Mouse (Mus musculus) hindbrain, postnatal 0 days (tissue): Measurements from ENCODE around the gene Ehmt1. TPM values are rescaled to one million over a fixed set of nuclear protein-coding genes. Genes with fewer than 3 reads are reported as not detected.
A peak's percentile ranks its signal among the peaks of the same experiment; 100 is the strongest.

ENCODE experiments used
- ATAC-seq: fragments of 200-750 bp; cut with Nextera tagmentation; 2 replicates; pipeline ENCODE4 v1.8.0; 2017; ENCODE audit warnings: mild to moderate bottlenecking, moderate TSS enrichment, moderate library complexity
- DNase-seq: peaks from one replicate; pipeline ENCODE4 v3.0.0-alpha.2; 2015; ENCODE audit warnings: low spot score
- H3K27ac ChIP-seq: fragments of 300-500 bp; sonication (generic); 2 replicates; pipeline ENCODE4 v1.5.1; 2014; ENCODE audit warnings: mild to moderate bottlenecking
- H3K27me3 ChIP-seq: fragments of 300-500 bp; sonication (generic); 2 replicates; pipeline ENCODE4 v1.6.1; 2014; ENCODE audit warnings: low read length, mixed read lengths; ENCODE audit not compliant: insufficient read depth
- H3K36me3 ChIP-seq: fragments of 300-500 bp; sonication (generic); 2 replicates; pipeline ENCODE4 v1.6.1; 2014; ENCODE audit warnings: low read length, mixed read lengths; ENCODE audit not compliant: insufficient read depth
- H3K4me1 ChIP-seq: fragments of 300-500 bp; sonication (generic); 2 replicates; pipeline ENCODE4 v1.6.1; 2014; ENCODE audit warnings: antibody characterized with exemption, low read length, mixed read lengths; ENCODE audit not compliant: insufficient read depth
- H3K4me2 ChIP-seq: fragments of 300-500 bp; sonication (generic); 2 replicates; pipeline ENCODE4 v1.6.1; 2014; ENCODE audit warnings: low read depth, mild to moderate bottlenecking, low read length, moderate library complexity, mixed read lengths
- H3K4me3 ChIP-seq: fragments of 300-500 bp; sonication (generic); 2 replicates; pipeline ENCODE4 v1.5.1; 2014; ENCODE audit warnings: low read length
- H3K9ac ChIP-seq: fragments of 300-500 bp; sonication (generic); replicated peaks from 2 replicates; pipeline ENCODE4 v1.6.1; 2014; ENCODE audit warnings: mild to moderate bottlenecking, low read length, moderate library complexity, mixed read lengths
- H3K9me3 ChIP-seq: fragments of 300-500 bp; sonication (generic); 2 replicates; pipeline ENCODE4 v1.6.1; 2016; ENCODE audit warnings: low read length, mixed read lengths
- CTCF ChIP-seq: IDR thresholded peaks from 2 replicates; pipeline ENCODE4 v1.5.1; 2016; ENCODE audit warnings: antibody characterized with exemption, control low read depth, low read depth
- WGBS: fragments of 180-500 bp; shearing (Covaris S2); extraction: QIAGEN DNeasy Blood & Tissue Kit; methylation state at CpG from one replicate; pipeline ENCODE4 v1.1.7; 2014; 5-methylcytosine and 5-hydroxymethylcytosine counted together
- polyA plus RNA-seq: library from polyadenylated mRNA; unstranded; fragments of >200 nt; fragmentation: Nextera tagmentation; extraction: Ambion mirVana; gene quantifications from 2 replicates; pipeline ENCODE4 v1.2.1, GENCODE M21; 2015
- total RNA-seq: library from RNA; depleted of rRNA; stranded (reverse); fragments of >200 nt; gene quantifications from 2 replicates; pipeline ENCODE4 v1.2.3, GENCODE M21; 2014

Ehmt1 gene
- total and polyA plus RNA-seq, 2 experiments from 2014 or later: 61.8 to 79.8 TPM

DNA sequence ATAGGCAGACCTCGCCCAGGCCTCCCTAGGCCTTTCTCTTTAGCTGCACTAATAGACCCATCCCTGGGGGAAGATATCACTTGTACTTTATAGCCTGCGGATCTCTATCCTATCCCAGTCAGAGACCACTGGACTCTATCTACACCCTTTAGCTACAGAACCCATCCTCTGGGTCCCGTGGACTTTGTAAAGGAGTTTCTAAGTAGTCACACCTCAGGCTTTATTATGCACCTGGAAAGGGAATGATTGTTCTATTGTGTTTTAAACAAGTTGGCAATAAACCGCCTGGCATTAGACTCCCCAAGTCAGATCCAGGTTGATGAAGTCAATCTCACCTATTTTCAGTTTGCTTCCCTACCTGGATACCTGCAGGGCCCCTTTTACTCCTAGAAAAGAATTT lies 7.2 kb downstream of the Ehmt1 start:
- Histone ChIP-seq H3K9me3 (no peaks in the 10 kb centered on the region), H3K9ac (no peak overlapping the region), H3K4me1 (no peaks in the 10 kb centered on the region), H3K36me3 (no peaks in the 10 kb centered on the region), H3K27me3 (no peaks in the 10 kb centered on the region), H3K4me2 (no peak overlapping the region), H3K4me3 (no peak overlapping the region), H3K27ac (no peak overlapping the region)
- DNase-seq (no peak), ATAC-seq (no peak)
- TF ChIP-seq CTCF: no peak
- WGBS: 91% methylated on average over 4 of the region's 4 CpGs

DNA sequence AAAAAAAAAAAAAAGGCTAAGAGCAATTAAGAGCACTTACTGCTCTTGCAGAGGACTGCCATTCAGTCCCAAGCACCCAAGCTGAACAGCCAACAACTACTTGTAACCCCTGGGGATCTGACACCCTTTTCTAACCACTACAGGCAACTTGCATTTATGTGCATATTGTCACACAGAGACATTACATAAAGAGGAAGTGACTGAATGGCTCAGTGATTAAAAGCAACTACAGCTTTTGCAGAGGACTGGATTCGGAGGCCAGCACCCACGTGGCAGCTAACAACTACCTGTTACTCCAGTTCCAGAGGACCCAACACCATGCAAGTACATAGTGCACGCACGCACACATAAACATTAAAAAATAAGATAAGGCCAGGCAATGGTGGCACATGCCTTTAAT lies 8.9 kb downstream of the Ehmt1 start:
- no peak for ATAC-seq

DNA sequence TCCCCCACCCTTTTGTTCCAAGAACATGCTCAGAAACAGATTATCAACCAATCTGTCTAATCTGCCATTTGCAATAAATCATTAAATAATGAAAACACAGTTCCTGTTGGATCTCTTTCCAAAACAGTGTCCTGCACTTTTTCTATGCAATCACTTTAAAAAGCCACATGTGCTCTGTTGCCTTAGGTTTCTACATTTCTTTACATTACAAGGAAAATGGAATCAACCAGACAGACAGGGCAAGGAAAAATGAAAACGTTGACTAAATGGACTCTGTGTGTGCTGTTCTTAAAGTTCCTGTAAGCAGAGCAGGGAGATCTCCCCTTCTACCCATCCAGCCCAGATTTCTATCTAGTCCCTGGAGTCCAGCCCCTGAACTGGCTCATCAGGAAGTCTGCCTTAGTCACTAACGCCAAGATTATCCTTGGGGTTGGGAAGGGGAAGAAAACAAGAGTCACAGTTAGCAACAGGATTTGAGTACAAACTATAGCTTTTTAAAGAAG lies 13.7 kb downstream of the Ehmt1 start:
- Histone ChIP-seq H3K36me3 (no peaks in the 10 kb centered on the region), H3K27ac (peak overlapping the region; percentile 17; the same call in 1 of the 2 replicates), H3K4me1 (peaks cover 6% of the 10 kb centered on the region; the same call in 1 of the 2 replicates), H3K9me3 (no peaks in the 10 kb centered on the region), H3K4me2 (peak overlapping the region; percentile 17; the same call in 1 of the 2 replicates), H3K9ac (no peak overlapping the region), H3K4me3 (no peak overlapping the region), H3K27me3 (no peaks in the 10 kb centered on the region)
- 10% methylated on average over 2 of the region's 2 CpGs for WGBS
- ATAC-seq: no peak
- TF ChIP-seq CTCF: no peak
- no peak for DNase-seq

More for the DNA sequence above, 8.9 kb downstream of the Ehmt1 start:
- no peak overlapping the region for H3K27ac ChIP-seq
- no peaks in the 10 kb centered on the region for H3K9me3 ChIP-seq
- 96% methylated on average over 4 of the region's 4 CpGs for WGBS
- no peaks in the 10 kb centered on the region for H3K36me3 ChIP-seq
- H3K4me3 ChIP-seq: no peak overlapping the region
- no peaks in the 10 kb centered on the region; the same call in 1 of the 2 replicates for H3K4me1 ChIP-seq
- no peak for DNase-seq
- no peak for TF ChIP-seq CTCF
- no peak overlapping the region for H3K9ac ChIP-seq
- no peaks in the 10 kb centered on the region for H3K27me3 ChIP-seq
- H3K4me2 ChIP-seq: no peak overlapping the region

GRCm38 (mm10) chr2:24904823-24905652 lies 14.4 kb downstream of the Ehmt1 start:
- H3K9me3 ChIP-seq: no peaks in the 10 kb centered on the region
- WGBS: 43% methylated on average over 11 of the region's 11 CpGs
- no peak overlapping the region for H3K4me3 ChIP-seq
- no peaks in the 10 kb centered on the region for H3K27me3 ChIP-seq
- peaks cover 6% of the 10 kb centered on the region; the same call in 1 of the 2 replicates for H3K4me1 ChIP-seq
- H3K4me2 ChIP-seq: peak overlapping the region; percentile 17; the same call in 1 of the 2 replicates
- ATAC-seq (no peak; the same call in 1 of the 2 replicates), DNase-seq (peak; percentile 46)
- H3K9ac ChIP-seq: no peak overlapping the region
- TF ChIP-seq CTCF: no peak
- H3K36me3 ChIP-seq: no peaks in the 10 kb centered on the region
- peak overlapping the region; percentile 17; the same call in 1 of the 2 replicates for H3K27ac ChIP-seq

- DNase-seq (peak; percentile 20), ATAC-seq (no peak)
- H3K9me3 ChIP-seq: no peaks in the 10 kb centered on the region
- H3K36me3 ChIP-seq: no peaks in the 10 kb centered on the region
- no peaks in the 10 kb centered on the region for H3K27me3 ChIP-seq
- no peak overlapping the region for H3K4me3 ChIP-seq
- no peak overlapping the region for H3K27ac ChIP-seq
- no peak overlapping the region for H3K9ac ChIP-seq
- WGBS: 80% methylated on average over 6 of the region's 6 CpGs
- peaks cover 6% of the 10 kb centered on the region; the same call in 1 of the 2 replicates for H3K4me1 ChIP-seq
- peak; percentile 37 for TF ChIP-seq CTCF
- no peak overlapping the region for H3K4me2 ChIP-seq
Observed at GRCm38 (mm10) chr2:24902999-24903398, 16.4 kb downstream of the Ehmt1 start.

- DNase-seq (peak; percentile 44), ATAC-seq (no peak)
- Histone ChIP-seq H3K4me3 (no peak overlapping the region), H3K36me3 (no peaks in the 10 kb centered on the region), H3K4me1 (peaks cover 6% of the 10 kb centered on the region; the same call in 1 of the 2 replicates), H3K4me2 (no peak overlapping the region), H3K9ac (no peak overlapping the region), H3K27ac (no peak overlapping the region), H3K9me3 (no peaks in the 10 kb centered on the region), H3K27me3 (no peaks in the 10 kb centered on the region)
- 44% methylated on average over 5 of the region's 5 CpGs for WGBS
- TF ChIP-seq CTCF: no peak
Observed at GRCm38 (mm10) chr2:24901055-24901454, 18.4 kb downstream of the Ehmt1 start.
